Mouse (Mus musculus): ENCODE measurements around the gene Qpctl.

- TF ChIP-seq POLR2A (IDR thresholded peaks at IDR 0.05; ENCODE audit: borderline replicate concordance, insufficient read depth, low read length), result no peak
- no peak for TF ChIP-seq CTCF (IDR thresholded peaks at IDR 0.05; ENCODE audit: borderline replicate concordance, insufficient read depth, low read depth, low read length)
These were observed 35.7 kb upstream of the Qpctl start for GRCm38 (mm10) chr7:19184758-19185157.

Data from cerebellum, adult 2 months (tissue).